Mouse (Mus musculus) inflammation-experienced regulatory T-cells, adult 6 months (primary cell): ENCODE measurements around the gene Hilpda. TPM values are rescaled to one million over a fixed set of nuclear protein-coding genes. Genes with fewer than 3 reads are reported as not detected.

Experiments used
- polyA plus RNA-seq, 3 experiments: library from polyadenylated mRNA; unstranded; fragments of 100-300 nt; shearing (Covaris generic); gene quantifications; one replicate each; pipeline ENCODE4 v1.2.1; 2017

Gene Hilpda
- polyA plus RNA-seq, 3 experiments from 2014 or later, result 19.9 to 29.7 (median 25.6) TPM

Other genes with a start within 250 kb of the Hilpda start
- gene Lep, start 212.3 kb upstream of the Hilpda start, polyA plus RNA-seq, result not detected
- gene Rbm28, start 107.5 kb upstream of the Hilpda start, polyA plus RNA-seq, result 10 to 100 TPM; 51.7 to 58.2 (median 54.8) TPM
- not detected for gene Prrt4, start 92.9 kb upstream of the Hilpda start, polyA plus RNA-seq
- gene Impdh1, start 56.1 kb upstream of the Hilpda start, polyA plus RNA-seq, result 10 to 100 TPM; 10.7 to 21.0 (median 14.8) TPM
- gene Fam71f2, start 7.1 kb downstream of the Hilpda start, polyA plus RNA-seq, result under 1 TPM in 1 of 3 experiments, not detected in 2; 0.50 TPM
- not detected for gene Fam71f1, start 46.7 kb downstream of the Hilpda start, polyA plus RNA-seq
- gene Calu, start 75.6 kb downstream of the Hilpda start, polyA plus RNA-seq, result 10 to 100 TPM; 60.2 to 63.2 (median 62.6) TPM
- gene Opn1sw, start 116.0 kb downstream of the Hilpda start, polyA plus RNA-seq, result under 1 TPM; 0.38 to 0.66 (median 0.66) TPM
- 1 to 10 TPM in 2 of 3 experiments, under 1 TPM in 1; 0.65 to 1.1 (median 1.0) TPM for gene Ccdc136, start 123.8 kb downstream of the Hilpda start, polyA plus RNA-seq
- gene Flnc, start 160.8 kb downstream of the Hilpda start, polyA plus RNA-seq, result not detected
- gene Atp6v1f, start 195.2 kb downstream of the Hilpda start, polyA plus RNA-seq, result 100 to 1,000 TPM; 332 to 391 (median 358) TPM
- not detected for gene Atp6v1fnb, start 198.9 kb downstream of the Hilpda start, polyA plus RNA-seq
- under 1 TPM in 1 of 3 experiments, not detected in 2; 0.16 TPM for gene Kcp, start 235.5 kb downstream of the Hilpda start, polyA plus RNA-seq